Mouse (Mus musculus): ENCODE results near the gene Ankle2.

DNA sequence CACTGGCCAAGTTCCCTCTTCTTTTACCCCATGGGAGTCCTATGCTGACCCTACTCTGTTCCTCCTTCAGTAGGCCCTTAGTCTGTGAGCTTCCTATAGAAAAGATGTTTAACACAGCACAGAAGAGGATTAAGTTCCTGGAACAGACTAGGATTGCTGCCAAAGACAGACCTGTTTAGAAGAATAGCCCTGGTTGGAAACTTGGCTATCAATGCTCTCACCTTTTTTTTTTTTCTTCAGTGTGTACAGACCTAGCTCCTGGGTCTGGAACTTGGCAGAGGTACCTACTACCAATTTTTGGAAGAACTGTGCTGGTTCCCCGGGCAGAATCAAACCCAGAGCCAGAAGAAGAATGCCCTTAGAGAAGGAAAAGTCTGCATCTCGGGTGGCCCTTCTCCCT, 45.6 kb downstream of the Ankle2 start:
- TF ChIP-seq CTCF (IDR thresholded peaks at IDR 0.05; ENCODE audit: low read depth, low read length) (no peak), POLR2A (IDR thresholded peaks at IDR 0.05; ENCODE audit: borderline replicate concordance, low read depth, low read length) (no peak)
